Mouse (Mus musculus): ENCODE results near the gene Pptc7. TPM values are rescaled to one million over a fixed set of nuclear protein-coding genes. Genes with fewer than 3 reads are reported as not detected.

Gene Pptc7
- 33.3 to 37.2 TPM (median 36.9 TPM) in 3 replicates for total RNA-seq (2017)

- ATAC-seq (replicated peaks; ENCODE audit: insufficient number of reproducible peaks, low FRiP score, low TSS enrichment, poor library complexity, severe bottlenecking), result peak; percentile 81
These were observed at the start of gene Pptc7 for GRCm38 (mm10) chr5:122284183-122285028. Pptc7 (plus strand) TSS chr5:122284365.

- no peak for ATAC-seq (replicated peaks; ENCODE audit: insufficient number of reproducible peaks, low FRiP score, low TSS enrichment, poor library complexity, severe bottlenecking)
These were observed 48.8 kb upstream of the Pptc7 start for GRCm38 (mm10) chr5:122235196-122235836.

DNA sequence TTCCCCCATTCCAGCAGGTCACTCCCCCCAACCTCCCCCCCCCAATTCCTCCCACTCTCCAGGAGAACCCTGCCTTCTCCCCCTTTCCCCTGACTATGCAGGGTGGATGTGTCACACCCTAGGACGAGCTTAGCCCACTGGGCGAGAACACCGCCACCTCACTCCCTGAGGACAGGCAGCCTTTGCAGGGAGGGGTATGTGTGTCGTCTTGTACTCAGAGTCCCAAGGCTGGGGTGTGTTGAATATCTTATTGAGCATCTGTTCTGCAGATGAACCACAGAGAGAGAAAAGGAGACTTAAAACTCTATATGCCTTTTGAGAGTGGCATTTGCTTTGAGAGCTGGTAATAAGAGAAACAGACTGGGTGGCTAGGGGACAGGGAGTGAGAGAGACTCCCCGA is 47.0 kb upstream of the Pptc7 start:
- ATAC-seq (replicated peaks; ENCODE audit: insufficient number of reproducible peaks, low FRiP score, low TSS enrichment, poor library complexity, severe bottlenecking), result no peak

GRCm38 (mm10) chr5:122239618-122240017 is 44.5 kb upstream of the Pptc7 start:
- no peak for ATAC-seq (replicated peaks; ENCODE audit: insufficient number of reproducible peaks, low FRiP score, low TSS enrichment, poor library complexity, severe bottlenecking)

DNA sequence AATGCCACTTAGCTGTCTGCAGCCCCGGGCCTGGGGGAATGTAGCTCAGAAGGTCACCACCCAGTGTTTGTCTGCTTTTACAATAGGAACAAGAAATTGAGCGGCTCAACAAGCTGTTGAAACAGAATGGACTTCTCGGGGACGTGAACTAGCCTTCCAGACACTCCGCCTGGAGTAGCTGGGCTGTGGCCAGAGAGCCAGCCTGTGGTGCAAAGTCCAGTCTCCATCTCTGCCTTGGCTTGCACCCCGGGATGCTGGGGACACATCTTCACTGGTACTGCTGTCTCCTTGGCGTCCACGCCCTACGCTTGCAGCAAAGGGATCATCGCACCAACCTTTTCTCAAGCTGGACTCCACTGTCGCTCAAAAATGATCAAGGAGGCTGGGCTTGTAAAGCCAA is 43.6 kb upstream of the Pptc7 start:
- no peak for ATAC-seq (replicated peaks; ENCODE audit: insufficient number of reproducible peaks, low FRiP score, low TSS enrichment, poor library complexity, severe bottlenecking)

DNA sequence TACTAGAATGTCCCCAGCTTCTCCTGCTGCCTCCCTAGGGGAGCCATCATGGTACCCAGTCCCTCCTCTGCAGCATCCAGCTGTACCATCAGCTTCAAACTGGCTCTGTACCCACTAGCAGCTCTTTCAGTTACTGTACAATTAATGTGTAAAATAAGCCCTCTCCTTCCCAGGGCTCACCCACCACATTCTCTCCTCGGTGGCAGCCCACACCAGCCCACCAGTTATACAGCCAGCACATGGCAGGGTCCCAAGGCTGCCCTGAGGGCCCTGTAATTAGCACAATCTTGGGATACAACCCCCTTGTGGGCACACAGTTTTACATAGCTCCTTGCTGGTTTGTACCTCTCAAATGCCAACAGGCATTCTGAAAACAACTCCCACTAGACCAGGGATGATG is 43.2 kb upstream of the Pptc7 start:
- ATAC-seq (replicated peaks; ENCODE audit: insufficient number of reproducible peaks, low FRiP score, low TSS enrichment, poor library complexity, severe bottlenecking), result no peak

GRCm38 (mm10) chr5:122242521-122243123 is 41.5 kb upstream of the Pptc7 start:
- ATAC-seq (replicated peaks; ENCODE audit: insufficient number of reproducible peaks, low FRiP score, low TSS enrichment, poor library complexity, severe bottlenecking), result peak; percentile 51

DNA sequence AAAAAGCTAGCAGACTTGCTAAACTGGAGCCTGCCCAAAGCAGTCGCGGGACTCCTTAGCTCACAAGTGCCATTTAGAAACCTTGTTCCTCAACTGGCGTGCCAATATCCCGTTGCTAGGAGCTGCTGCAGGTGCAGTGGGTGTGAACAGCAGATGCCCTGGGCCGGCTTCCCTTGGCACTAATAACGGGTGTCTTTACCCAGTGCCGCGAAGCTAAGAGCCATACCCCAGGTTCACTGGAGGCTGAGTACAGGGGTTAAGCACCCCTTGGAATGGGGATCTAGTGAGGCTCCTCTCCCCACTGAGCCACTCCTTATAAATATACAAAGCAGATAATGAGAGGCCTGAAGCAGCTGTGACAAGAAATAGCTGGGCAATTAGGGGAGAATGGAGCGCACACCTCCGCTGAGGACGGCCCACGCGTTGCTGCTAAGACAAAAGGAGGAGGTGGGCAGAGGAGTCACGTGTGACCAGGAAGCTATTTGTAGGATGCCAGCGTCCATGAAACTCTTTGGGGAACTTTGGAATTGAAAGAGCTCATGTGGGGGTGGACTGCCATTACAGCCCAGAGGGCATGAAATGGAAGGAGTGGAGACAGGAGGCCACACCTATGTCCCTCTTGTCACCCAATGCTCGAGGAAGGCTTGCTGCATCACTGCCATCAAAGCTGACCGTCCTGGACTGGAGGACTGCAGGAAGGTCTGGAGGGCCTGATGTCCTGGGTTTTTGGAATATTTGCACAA is 40.2 kb upstream of the Pptc7 start:
- no peak for ATAC-seq (replicated peaks; ENCODE audit: insufficient number of reproducible peaks, low FRiP score, low TSS enrichment, poor library complexity, severe bottlenecking)

DNA sequence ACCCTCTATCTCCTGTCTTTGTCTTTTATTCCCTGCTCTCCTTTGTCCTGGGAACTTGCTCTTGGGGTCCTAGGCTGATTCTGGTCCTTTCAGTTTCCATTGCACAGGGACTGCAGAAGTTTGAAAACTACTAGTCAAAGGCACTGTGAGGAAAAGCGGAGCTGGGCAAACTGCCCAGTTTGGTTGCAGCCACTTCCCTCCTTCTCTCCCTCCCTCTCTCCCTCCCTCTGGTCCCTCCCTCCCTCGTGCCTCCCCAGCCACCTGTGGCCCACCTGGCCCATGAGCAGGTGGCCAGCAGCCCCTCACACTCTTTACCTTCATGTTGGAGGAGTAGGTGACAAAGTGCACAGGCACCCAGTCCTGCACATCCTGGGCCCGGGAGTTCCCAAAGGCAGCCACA is 39.0 kb upstream of the Pptc7 start:
- no peak for ATAC-seq (replicated peaks; ENCODE audit: insufficient number of reproducible peaks, low FRiP score, low TSS enrichment, poor library complexity, severe bottlenecking)

GRCm38 (mm10) chr5:122246547-122247167 is 37.5 kb upstream of the Pptc7 start:
- no peak for ATAC-seq (replicated peaks; ENCODE audit: insufficient number of reproducible peaks, low FRiP score, low TSS enrichment, poor library complexity, severe bottlenecking)

DNA sequence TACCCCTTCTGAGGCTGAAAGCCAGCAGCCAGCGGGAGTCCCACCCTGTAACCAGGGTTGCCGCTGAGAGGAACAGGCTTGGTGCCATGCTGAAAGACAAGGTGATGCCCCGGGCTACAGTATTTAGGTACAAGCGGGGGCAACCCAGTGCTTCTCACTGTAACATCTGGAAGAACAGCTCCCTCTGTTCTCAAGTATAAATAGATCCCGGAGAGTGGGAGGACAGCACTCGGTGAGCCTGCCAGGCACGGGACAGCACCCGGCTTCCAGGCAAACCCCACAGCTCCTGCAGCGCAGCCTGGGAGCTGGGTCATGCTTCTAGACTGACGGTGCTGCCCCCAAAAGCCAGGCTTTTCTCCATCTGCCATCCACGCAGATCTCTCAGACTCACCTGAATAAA is 36.6 kb upstream of the Pptc7 start:
- ATAC-seq (replicated peaks; ENCODE audit: insufficient number of reproducible peaks, low FRiP score, low TSS enrichment, poor library complexity, severe bottlenecking), result no peak

DNA sequence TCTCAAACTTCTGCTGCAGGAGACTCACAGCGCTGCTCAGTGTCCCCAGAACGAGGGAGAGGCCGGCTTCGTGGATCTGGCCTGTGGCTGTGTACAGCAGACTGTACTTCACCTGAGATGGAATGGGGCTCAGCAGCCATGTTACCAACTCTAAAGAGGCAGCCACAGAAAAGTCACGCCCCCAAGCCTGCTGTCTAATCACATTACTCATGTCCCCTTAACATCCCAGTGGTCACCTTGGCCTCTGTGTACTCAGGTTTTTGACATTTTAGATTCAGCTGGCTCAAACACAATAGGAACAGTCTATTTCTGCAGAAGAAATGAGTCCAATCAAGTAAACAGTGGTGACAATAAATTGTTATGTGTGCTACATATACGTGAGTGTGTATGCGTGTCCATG is 36.2 kb upstream of the Pptc7 start:
- no peak for ATAC-seq (replicated peaks; ENCODE audit: insufficient number of reproducible peaks, low FRiP score, low TSS enrichment, poor library complexity, severe bottlenecking)

- ATAC-seq (replicated peaks; ENCODE audit: insufficient number of reproducible peaks, low FRiP score, low TSS enrichment, poor library complexity, severe bottlenecking), result no peak
These were observed 34.9 kb upstream of the Pptc7 start for GRCm38 (mm10) chr5:122249281-122249680.

- no peak for ATAC-seq (replicated peaks; ENCODE audit: insufficient number of reproducible peaks, low FRiP score, low TSS enrichment, poor library complexity, severe bottlenecking)
These were observed 32.1 kb upstream of the Pptc7 start for GRCm38 (mm10) chr5:122251895-122252606.

- peak; percentile 40 for ATAC-seq (replicated peaks; ENCODE audit: insufficient number of reproducible peaks, low FRiP score, low TSS enrichment, poor library complexity, severe bottlenecking)
These were observed 26.0 kb upstream of the Pptc7 start for GRCm38 (mm10) chr5:122258027-122258741.

DNA sequence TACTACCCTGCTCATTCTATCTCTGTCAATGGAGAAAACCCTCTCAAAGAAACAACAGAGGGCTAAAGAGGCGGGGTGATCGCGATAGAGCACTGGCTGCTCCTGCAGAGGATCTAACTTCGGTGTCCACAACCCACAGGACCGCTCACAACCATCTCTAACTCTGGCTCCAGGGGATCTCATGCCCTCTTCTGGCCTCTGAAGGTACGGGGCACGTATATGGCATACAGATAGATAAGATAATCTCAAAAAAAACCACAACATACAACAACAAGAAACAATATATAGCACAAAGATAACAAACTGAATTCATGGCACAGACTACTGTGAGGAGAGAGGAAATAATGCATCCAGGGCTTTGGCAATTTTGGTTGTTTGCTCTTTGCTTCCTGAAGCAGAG is 22.1 kb upstream of the Pptc7 start:
- no peak for ATAC-seq (replicated peaks; ENCODE audit: insufficient number of reproducible peaks, low FRiP score, low TSS enrichment, poor library complexity, severe bottlenecking)
